Mouse (Mus musculus) thymus, adult 2 months (tissue): Measurements from ENCODE around the gene Tmem184c.

ENCODE experiments used
- CTCF ChIP-seq: fragments of 200-500 bp; IDR thresholded peaks from 2 replicates; pipeline ENCODE4 v1.5.1; 2012; ENCODE audit warnings: mild to moderate bottlenecking, control low read depth, low read length, moderate library complexity, borderline replicate concordance; ENCODE audit not compliant: control insufficient read depth, poor library complexity, insufficient read depth; ENCODE audit errors: extremely low read depth
- POLR2A ChIP-seq: fragments of 200-500 bp; IDR thresholded peaks from 2 replicates; pipeline ENCODE4 v1.6.1; 2012; ENCODE audit warnings: mild to moderate bottlenecking, low read length, control low read depth, moderate library complexity; ENCODE audit not compliant: control insufficient read depth, poor library complexity, insufficient read depth; ENCODE audit errors: extremely low read depth

GRCm38 (mm10) chr8:77549881-77550580 lies 60.5 kb downstream of the Tmem184c start:
- TF ChIP-seq CTCF (no peak), POLR2A (no peak)
